Mouse (Mus musculus): ENCODE measurements at regions not wholly inside any gene's neighbourhood (a gene's known extent, or its start where the extent isn't known, plus 50 kb on each side); places are given as distances from the start of the nearest gene placed in this dataset.

DNA sequence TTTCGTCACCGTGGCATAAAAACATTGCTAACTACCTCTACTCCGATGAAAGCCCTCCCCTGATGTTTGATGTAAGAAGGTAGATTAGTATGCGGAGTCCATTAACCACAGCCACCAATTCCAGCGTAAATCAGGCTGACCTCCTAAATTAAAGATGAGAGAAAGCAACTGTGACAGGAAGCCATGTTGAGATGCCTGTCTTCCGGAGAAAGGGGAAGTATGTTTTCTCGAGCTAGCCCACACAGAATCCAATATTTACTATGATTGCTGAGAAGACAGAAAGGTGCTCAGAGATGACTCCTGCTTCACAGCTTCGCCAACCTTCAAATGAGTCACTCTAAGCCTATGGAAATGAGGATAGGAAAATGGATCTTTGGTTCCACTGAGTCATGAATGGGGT lies 169.6 kb downstream of the Zfp365 start:
- H3K4me1 ChIP-seq (replicated peaks; ENCODE audit: control insufficient read depth, insufficient read depth, low read length): no peaks in the 10 kb centered on the region
- no peak overlapping the region for H3K9ac ChIP-seq (ENCODE audit: low read depth, low read length)
- TF ChIP-seq CTCF (IDR thresholded peaks at IDR 0.05; ENCODE audit: low read depth): no peak
- no peak overlapping the region for H3K4me3 ChIP-seq (ENCODE audit: low read depth, low read length)
- WGBS: 85% methylated on average over 8 of the region's 8 CpGs
- H3K9me3 ChIP-seq (ENCODE audit: control insufficient read depth): no peaks in the 10 kb centered on the region
- no peak overlapping the region for H3K4me2 ChIP-seq (replicated peaks; ENCODE audit: low read depth)
- H3K27me3 ChIP-seq (replicated peaks; ENCODE audit: control insufficient read depth, insufficient read depth, low read length): no peaks in the 10 kb centered on the region
- no peaks in the 10 kb centered on the region for H3K36me3 ChIP-seq (ENCODE audit: control insufficient read depth, insufficient read depth)
- no peak for ATAC-seq
- no peak overlapping the region for H3K27ac ChIP-seq (ENCODE audit: low read depth, low read length)

DNA sequence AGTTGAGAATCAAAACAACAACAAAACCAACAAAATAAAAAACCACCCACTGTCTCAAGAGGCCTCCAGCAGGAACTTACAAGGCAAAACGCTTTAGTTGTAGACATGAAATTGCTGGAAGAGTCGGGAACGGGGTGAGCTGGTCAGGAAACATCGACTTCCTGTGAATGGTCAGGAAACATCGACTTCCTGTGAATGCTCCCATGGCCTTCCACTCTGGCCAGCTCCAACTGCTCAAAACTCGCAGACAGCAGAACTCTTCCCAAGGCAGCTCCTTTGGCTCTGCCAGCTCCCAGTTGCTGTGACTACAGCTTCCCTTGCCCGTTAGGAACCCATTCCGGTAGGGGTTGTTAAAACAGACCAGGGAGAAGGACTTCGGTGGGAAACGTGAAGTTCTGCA lies 170.2 kb downstream of the Zfp365 start:
- Histone ChIP-seq H3K4me1 (replicated peaks; ENCODE audit: control insufficient read depth, insufficient read depth, low read length) (no peaks in the 10 kb centered on the region), H3K9me3 (ENCODE audit: control insufficient read depth) (no peaks in the 10 kb centered on the region), H3K9ac (ENCODE audit: low read depth, low read length) (no peak overlapping the region), H3K27ac (ENCODE audit: low read depth, low read length) (no peak overlapping the region), H3K4me2 (replicated peaks; ENCODE audit: low read depth) (no peak overlapping the region), H3K36me3 (ENCODE audit: control insufficient read depth, insufficient read depth) (no peaks in the 10 kb centered on the region), H3K4me3 (ENCODE audit: low read depth, low read length) (no peak overlapping the region), H3K27me3 (replicated peaks; ENCODE audit: control insufficient read depth, insufficient read depth, low read length) (no peaks in the 10 kb centered on the region)
- no peak for ATAC-seq
- 72% methylated on average over 10 of the region's 10 CpGs for WGBS
- TF ChIP-seq CTCF (IDR thresholded peaks at IDR 0.05; ENCODE audit: low read depth): no peak

DNA sequence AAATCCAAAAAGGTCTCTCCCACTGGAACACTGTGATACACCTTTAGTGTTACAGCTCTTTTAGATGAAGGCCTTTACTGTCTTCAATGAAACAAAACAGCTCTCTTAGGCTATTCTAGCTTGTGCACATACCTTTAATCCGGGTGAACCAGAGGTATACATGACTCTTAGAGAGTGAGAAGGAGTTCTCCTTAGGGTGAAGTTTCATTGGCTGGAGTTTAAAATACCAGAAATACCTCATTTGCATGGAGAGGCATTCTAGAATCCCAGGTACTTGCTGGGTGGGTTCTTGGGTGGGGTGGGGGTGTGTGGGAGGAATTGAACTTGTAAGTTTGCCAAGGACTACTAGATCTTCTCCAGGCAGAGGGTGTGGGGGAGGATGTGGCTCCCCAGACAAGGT lies 173.3 kb downstream of the Zfp365 start:
- no peak overlapping the region for H3K4me3 ChIP-seq (ENCODE audit: low read depth, low read length)
- ATAC-seq: no peak
- no peak overlapping the region for H3K9ac ChIP-seq (ENCODE audit: low read depth, low read length)
- H3K36me3 ChIP-seq (ENCODE audit: control insufficient read depth, insufficient read depth): no peaks in the 10 kb centered on the region
- no peak overlapping the region for H3K4me2 ChIP-seq (replicated peaks; ENCODE audit: low read depth)
- no peaks in the 10 kb centered on the region for H3K4me1 ChIP-seq (replicated peaks; ENCODE audit: control insufficient read depth, insufficient read depth, low read length)
- WGBS: 33% methylated on average over 1 of the region's 1 CpGs
- no peak overlapping the region for H3K27ac ChIP-seq (ENCODE audit: low read depth, low read length)
- no peak for TF ChIP-seq CTCF (IDR thresholded peaks at IDR 0.05; ENCODE audit: low read depth)
- no peaks in the 10 kb centered on the region for H3K9me3 ChIP-seq (ENCODE audit: control insufficient read depth)
- H3K27me3 ChIP-seq (replicated peaks; ENCODE audit: control insufficient read depth, insufficient read depth, low read length): no peaks in the 10 kb centered on the region

DNA sequence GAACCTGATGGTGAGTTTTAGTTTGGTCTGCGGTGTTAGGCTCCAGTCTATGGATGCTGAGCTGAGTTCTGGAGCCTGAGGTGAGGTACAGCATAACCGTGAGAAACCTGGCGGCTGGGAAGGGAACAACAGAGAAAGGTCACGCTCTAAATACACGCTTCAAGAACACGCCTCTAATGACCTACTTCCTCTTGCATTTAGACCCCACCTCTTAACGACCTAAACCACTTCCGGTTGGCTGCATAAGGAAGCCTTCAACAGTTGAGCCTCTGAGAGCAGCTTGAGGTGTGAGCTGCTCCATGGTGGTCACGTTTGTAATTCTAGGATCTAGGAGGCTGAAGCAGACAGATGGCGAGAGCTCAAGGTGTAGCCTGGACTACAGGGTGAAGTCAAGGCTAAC lies 175.8 kb downstream of the Zfp365 start:
- Histone ChIP-seq H3K27me3 (replicated peaks; ENCODE audit: control insufficient read depth, insufficient read depth, low read length) (no peaks in the 10 kb centered on the region), H3K4me1 (replicated peaks; ENCODE audit: control insufficient read depth, insufficient read depth, low read length) (no peaks in the 10 kb centered on the region), H3K36me3 (ENCODE audit: control insufficient read depth, insufficient read depth) (no peaks in the 10 kb centered on the region), H3K27ac (ENCODE audit: low read depth, low read length) (no peak overlapping the region), H3K4me2 (replicated peaks; ENCODE audit: low read depth) (no peak overlapping the region), H3K9me3 (ENCODE audit: control insufficient read depth) (no peaks in the 10 kb centered on the region), H3K4me3 (ENCODE audit: low read depth, low read length) (no peak overlapping the region), H3K9ac (ENCODE audit: low read depth, low read length) (no peak overlapping the region)
- ATAC-seq: no peak
- WGBS: 78% methylated on average over 10 of the region's 10 CpGs
- TF ChIP-seq CTCF (IDR thresholded peaks at IDR 0.05; ENCODE audit: low read depth): no peak

DNA sequence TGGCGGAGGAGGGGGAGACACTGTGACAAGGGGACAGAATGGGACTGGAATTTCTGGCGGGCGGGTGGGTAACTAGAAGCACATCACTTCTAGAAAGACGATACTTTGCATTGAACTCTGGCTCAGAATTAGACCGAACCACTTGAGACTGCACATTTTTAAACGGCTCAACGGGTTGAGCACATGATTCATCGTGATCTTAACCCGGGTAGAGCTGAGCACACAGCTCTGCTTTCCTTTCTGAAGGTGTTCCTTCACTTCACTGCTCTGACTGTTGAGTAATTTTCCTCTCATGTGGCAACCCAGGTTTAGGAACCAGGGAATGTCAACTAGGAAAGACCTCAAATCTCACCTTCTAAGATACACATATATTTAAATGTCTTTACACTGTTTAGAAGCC lies 180.9 kb downstream of the Zfp365 start:
- TF ChIP-seq CTCF (IDR thresholded peaks at IDR 0.05; ENCODE audit: low read depth): no peak
- Histone ChIP-seq H3K27me3 (replicated peaks; ENCODE audit: control insufficient read depth, insufficient read depth, low read length) (no peaks in the 10 kb centered on the region), H3K27ac (ENCODE audit: low read depth, low read length) (no peak overlapping the region), H3K4me3 (ENCODE audit: low read depth, low read length) (no peak overlapping the region), H3K9me3 (ENCODE audit: control insufficient read depth) (no peaks in the 10 kb centered on the region), H3K4me1 (replicated peaks; ENCODE audit: control insufficient read depth, insufficient read depth, low read length) (no peaks in the 10 kb centered on the region), H3K9ac (ENCODE audit: low read depth, low read length) (no peak overlapping the region), H3K36me3 (ENCODE audit: control insufficient read depth, insufficient read depth) (no peaks in the 10 kb centered on the region), H3K4me2 (replicated peaks; ENCODE audit: low read depth) (no peak overlapping the region)
- 70% methylated on average over 9 of the region's 9 CpGs for WGBS
- ATAC-seq: no peak

DNA sequence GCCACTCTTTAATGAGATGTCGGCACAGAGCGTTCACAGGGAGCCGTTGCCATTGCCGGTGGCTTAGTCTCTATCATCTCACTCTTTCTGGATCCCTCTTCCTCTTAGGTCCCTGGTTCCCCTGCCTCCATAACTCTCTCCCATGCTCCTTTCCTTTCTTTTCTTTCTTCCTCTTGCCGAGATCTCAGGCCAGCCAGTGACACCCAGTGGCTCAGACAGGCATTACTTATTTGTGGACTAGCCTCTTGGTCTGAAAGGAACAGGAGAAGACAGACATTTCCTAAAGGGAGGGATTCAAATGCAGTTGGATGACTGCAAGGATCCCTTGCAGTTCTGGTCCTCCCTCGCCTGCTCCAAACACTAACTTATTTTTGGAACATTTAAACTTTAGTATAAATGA lies 180.5 kb upstream of the Ado start:
- no peak overlapping the region for H3K27ac ChIP-seq (ENCODE audit: low read depth, low read length)
- 52% methylated on average over 6 of the region's 6 CpGs for WGBS
- no peaks in the 10 kb centered on the region for H3K27me3 ChIP-seq (replicated peaks; ENCODE audit: control insufficient read depth, insufficient read depth, low read length)
- peak; percentile 86 for TF ChIP-seq CTCF (IDR thresholded peaks at IDR 0.05; ENCODE audit: low read depth)
- H3K9me3 ChIP-seq (ENCODE audit: control insufficient read depth): no peaks in the 10 kb centered on the region
- no peak overlapping the region for H3K4me2 ChIP-seq (replicated peaks; ENCODE audit: low read depth)
- no peak for ATAC-seq
- H3K4me1 ChIP-seq (replicated peaks; ENCODE audit: control insufficient read depth, insufficient read depth, low read length): no peaks in the 10 kb centered on the region
- no peaks in the 10 kb centered on the region for H3K36me3 ChIP-seq (ENCODE audit: control insufficient read depth, insufficient read depth)
- no peak overlapping the region for H3K9ac ChIP-seq (ENCODE audit: low read depth, low read length)
- H3K4me3 ChIP-seq (ENCODE audit: low read depth, low read length): no peak overlapping the region

DNA sequence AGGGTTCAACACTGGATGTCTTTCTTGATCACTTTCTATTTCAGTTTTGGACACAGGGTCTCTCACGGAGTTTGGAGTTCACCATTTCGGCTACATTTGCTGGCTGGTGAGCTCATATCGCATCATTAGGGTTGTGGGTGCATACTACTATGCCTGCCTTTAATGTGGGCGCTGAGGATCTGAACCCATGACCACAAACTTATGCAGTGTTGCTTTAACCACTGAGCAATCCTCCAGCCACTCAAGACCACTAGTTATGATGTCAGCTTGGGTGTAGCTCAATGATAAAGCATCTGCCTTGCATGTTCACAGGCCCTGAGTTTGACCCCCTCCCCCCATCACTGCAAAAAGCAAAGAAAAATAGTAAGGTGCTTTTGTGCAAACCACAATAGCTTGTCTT lies 178.8 kb upstream of the Ado start:
- Histone ChIP-seq H3K4me1 (replicated peaks; ENCODE audit: control insufficient read depth, insufficient read depth, low read length) (no peaks in the 10 kb centered on the region), H3K27ac (ENCODE audit: low read depth, low read length) (no peak overlapping the region), H3K9me3 (ENCODE audit: control insufficient read depth) (no peaks in the 10 kb centered on the region), H3K9ac (ENCODE audit: low read depth, low read length) (no peak overlapping the region), H3K4me2 (replicated peaks; ENCODE audit: low read depth) (no peak overlapping the region), H3K4me3 (ENCODE audit: low read depth, low read length) (no peak overlapping the region), H3K36me3 (ENCODE audit: control insufficient read depth, insufficient read depth) (no peaks in the 10 kb centered on the region), H3K27me3 (replicated peaks; ENCODE audit: control insufficient read depth, insufficient read depth, low read length) (no peaks in the 10 kb centered on the region)
- WGBS: 93% methylated on average over 4 of the region's 4 CpGs
- no peak for ATAC-seq
- no peak for TF ChIP-seq CTCF (IDR thresholded peaks at IDR 0.05; ENCODE audit: low read depth)

Measured in intestine, postnatal 0 days (tissue).